Mouse (Mus musculus): ENCODE measurements around the gene Rph3a.
"Not testable (repeated sequence)": the region's sequence is repeated elsewhere in the genome, so short reads cannot be mapped to it uniquely, and the experiment has no call there.

Gene Rph3a

DNA sequence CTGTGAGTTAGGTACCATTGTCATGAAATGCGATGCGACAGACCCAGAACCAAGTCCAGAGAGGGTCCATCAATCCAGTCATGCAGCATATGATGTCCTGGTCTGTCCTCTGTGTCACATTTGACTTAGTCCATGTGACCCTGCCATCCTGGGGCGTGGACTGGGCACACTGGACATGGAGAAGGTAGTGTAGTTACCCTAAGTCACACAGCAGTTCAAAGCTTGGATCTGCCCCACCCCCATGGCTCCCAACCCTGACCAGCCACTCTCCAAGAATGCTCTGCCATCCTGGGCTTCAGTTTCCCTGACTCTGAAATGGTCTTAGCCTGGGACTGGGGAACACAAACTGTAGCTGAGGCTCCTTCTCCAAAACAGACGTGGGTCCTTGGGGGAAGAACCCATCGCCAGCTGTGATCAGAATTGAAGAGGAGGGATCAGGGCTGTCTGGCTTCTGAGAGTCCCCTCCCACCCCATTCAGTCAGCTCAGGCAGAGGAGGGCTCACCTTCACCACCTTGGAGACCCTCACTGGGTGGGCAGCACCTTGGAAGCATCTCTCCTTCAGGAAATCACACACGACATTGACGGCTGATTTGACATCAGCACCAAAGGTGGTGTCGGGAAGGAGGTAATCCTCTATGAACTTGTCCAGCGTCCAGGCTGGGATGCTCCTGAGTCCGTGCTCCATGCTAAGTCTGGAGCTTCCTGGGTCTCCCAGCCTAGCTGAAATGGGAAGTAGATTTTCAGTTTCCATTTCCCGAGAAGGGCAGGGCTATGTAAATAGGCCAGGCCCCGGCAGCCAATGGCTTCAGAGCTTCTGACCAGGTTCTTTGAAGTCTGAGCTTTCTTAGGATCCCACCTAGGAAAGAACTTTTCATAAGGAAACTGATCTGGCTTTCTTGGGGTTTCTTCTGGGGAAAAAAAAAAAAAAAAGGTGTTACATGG, 102.8 kb downstream of the Rph3a start, which contains the start of gene Oas1a:
TSS of gene Oas1a (minus strand) at position 731 of the 943 bp plus-strand sequence.
- DNase-seq = not testable (repeated sequence)

DNA sequence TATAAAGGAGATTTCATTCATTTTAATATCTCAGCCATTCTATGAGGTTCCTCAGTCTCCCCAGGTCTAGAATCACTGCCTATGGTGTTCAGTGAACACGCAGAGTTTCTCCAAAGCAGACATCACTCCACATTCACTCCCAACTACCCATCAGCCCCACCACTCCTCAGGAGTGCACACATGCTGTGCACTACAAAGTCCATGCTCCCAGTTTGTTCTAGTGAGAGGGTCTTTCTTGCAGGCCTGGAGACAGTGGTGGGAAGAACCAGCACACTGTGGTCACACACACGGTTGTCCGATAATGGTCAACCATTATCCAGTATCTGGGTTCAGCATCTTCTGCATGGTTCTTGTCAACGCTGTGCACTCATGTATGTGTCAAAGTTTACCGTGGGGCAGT, 107.8 kb downstream of the Rph3a start:
- no peak for DNase-seq

DNA sequence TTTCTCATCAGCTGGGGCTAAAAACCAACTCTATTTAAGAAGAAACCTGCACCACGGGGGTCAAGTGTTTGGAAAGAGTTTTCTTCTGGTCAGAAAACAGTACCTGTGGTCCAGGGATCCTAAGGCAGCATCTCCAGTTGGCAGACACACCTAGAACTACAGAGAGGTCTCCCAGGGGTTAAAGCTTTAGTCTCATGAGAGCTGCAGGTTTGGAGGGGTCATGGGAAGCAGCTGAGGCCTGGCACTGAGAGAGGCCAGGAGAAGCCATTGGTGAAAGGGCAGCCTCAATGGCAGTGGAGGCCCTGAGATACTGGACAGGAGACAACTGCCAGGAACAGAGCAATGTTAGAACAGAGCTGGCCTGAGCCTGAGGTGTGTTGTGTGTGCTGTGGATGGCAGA, 109.2 kb downstream of the Rph3a start:
- no peak for DNase-seq

DNA sequence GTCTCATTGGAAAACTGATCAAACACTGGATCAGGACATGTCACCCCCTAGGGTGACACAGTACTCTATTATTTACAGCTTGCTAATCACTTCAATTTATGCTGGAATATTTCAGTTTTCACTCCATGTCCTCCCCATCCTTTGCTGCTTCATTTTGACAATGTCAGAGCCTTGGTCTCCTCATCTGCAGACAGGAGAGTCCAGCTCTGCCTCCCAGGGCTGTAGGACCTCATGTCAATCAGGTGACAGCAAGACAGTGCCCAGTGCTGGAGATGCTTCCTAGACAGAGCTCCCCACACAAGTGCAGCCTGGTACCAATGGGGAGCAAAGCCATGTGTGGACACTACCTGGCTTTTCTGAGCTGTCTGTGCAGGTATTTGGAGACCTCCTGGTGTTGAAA, 111.2 kb downstream of the Rph3a start:
- DNase-seq = no peak

DNA sequence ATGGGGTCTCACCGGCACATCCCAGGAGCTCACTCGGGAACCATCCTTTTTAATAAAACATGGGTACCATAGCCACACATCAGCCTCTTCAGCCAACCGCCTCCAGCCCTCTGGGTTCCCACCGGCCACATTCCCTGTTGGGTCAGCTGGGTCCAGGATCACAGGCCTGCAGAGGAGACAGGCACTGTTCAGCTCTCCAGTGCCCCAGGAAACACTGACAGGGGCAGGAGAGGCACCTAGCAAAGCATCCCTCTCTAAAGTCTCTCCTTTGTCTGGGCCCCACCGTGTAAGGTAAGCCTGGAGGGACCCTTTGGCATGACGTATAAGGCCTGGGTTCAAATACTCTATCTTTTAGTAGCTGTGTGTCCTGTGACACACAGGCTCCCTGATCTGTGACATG, 111.6 kb downstream of the Rph3a start:
- DNase-seq = no peak

DNA sequence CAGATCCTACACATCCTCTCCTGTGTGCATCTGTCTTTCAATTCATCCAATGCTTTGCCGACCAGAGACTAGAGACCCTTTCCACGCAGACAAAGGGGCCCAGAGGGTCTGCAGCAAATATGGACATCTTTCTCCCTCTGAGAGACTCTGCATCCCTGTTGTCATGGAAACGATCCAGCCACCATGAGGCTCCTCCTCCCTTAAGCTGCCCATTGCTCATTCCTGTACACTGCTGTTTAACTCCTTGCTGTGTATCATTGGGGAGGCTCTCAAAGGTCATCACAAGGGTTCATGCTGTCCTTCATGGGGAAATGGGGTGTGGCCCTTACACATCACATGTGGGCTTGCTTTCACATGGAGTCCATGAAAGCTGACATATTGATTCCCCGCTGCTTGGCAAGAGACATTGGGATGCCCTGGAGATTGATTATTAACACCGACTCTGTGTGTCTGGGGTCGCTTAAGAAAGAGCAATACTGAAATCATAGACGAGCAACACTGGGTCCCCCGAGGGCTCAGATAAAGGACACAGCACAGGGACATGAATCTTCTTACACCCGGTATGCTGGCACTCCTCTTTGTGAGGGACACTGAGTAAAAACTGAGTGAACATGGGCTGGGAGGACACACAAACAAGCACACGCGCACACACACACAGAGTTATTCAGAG, 114.5 kb downstream of the Rph3a start:
- DNase-seq = no peak

DNA sequence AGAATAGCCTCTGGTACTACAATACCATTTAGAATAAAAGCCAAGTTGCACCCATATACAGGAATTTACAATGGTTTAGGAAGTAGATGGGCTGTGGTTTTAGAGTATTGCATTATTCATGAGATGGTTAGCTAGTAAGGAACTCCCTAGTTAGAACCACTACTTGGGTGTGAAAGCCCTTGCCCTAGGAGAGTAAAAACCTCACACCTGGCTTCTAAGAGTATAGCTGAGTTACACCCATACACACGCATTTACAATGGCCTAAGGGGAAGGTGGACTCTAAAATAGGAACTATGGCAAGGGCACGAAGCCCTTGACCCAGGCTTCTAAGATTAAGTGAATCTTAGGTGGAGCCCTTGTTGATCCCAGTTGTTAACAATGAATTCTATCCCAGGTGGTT, 115.2 kb downstream of the Rph3a start:
- not testable (repeated sequence) for DNase-seq

DNA sequence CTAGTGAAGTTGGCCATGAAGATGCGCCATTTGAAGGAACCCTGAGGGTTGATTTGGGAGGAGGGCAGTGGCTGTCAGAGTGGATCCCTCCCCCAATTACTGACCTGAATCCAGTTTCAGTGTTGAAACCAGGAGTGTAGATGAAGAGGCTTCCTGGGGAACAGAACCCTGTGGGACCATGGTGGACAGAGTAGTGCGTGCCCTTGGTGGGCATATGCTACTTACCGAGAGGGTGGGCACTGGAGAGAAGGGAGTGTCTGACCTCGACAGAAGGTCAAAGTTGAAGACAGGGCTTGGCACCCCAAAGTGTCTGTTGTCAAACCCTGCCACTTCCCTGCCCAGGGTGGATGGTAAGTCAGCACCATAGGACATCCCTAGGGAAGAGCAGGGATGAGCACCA, 116.0 kb downstream of the Rph3a start:
- not testable (repeated sequence) for DNase-seq

DNA sequence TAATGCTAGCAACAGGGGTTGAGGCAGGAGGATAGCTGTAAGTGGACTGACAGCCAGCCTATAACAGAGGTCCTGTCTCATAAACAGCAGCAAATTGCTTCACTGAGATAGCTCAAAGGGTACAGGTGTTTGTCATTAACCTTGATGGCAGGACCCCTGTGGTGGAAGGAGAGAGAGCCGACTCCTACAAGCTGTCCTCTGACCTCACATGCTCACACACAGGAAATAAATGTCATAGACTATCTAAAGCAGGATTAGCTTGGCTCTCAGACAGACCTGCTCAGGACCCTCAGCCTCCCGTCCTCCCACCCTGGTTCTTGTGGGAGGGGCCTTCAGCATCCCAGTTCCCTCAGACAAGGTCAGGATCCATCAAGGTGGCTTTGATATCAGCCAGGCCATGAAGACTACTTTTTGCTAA, 117.6 kb downstream of the Rph3a start:
- no peak for DNase-seq

DNA sequence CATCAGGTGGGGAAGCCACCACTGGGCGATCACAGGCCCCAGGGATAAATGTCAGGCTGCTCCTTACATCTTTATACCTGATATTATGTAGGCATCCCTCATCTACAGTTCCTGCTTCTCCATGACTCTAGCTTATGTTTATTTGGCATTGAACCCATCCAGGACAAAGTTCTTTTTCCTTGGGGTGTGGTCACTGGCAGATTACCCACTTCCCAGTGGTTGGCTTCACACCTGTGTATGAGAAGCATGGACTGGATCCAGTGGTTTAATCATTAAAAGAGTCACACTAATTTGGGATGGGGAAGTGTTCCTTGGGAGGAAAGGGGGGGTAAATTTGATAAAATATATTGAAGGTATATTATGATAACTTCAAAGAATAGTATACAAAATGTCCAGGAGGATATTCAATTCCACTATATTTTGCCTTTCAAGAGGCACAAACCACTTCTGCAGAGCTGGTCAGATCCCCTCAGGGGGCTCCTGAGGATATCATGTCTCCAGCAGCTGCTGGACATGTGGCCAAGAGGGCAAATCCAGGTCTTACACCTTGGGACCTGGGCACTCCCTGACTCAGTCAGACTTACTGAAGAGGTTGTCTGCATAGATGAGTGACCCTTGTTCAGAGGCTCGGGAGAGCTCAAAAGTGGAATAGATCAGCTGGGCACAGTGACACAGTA, 118.2 kb downstream of the Rph3a start:
- not testable (repeated sequence) for DNase-seq

DNA sequence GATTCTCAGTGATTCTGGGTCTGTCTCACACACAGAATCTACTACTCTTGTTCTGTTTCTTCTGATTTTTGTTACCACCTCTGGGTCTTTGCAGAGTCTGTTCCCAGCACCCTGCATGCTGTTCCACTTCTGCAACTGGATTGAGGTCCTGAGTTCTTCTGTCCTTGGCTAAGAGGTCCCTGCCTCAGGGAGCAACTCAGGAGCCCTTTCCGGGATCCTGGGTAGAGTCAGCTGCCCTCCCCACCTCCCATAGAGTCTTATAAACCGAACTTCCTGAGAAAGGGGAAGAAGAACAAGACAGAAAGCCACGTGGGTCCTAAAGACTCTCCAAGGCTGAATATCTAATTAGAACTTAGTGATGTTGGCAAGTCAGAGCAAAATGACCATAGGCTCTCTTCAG, 118.9 kb downstream of the Rph3a start:
- no peak for DNase-seq
